Mouse (Mus musculus) liver, embryonic 11.5 days (tissue): ENCODE measurements around the gene Rcc1l. TPM values are rescaled to one million over a fixed set of nuclear protein-coding genes. Genes with fewer than 3 reads are reported as not detected.

Experiments
- ATAC-seq: fragments of 200-750 bp; cut with Nextera tagmentation; replicated peaks from 2 replicates; pipeline ENCODE4 v1.8.0; 2017; ENCODE audit warnings: moderate number of reproducible peaks, mild to moderate bottlenecking, moderate TSS enrichment, moderate library complexity; ENCODE audit not compliant: low FRiP score
- DNase-seq: peaks from one replicate; pipeline ENCODE4 v3.0.0-alpha.2; 2017; ENCODE audit warnings: low spot score
- H3K27ac ChIP-seq: fragments of 300-500 bp; sonication (generic); 2 replicates; pipeline ENCODE4 v1.5.1; 2014; ENCODE audit warnings: mild to moderate bottlenecking, low read depth, low read length, control low read depth
- H3K27me3 ChIP-seq: fragments of 300-500 bp; sonication (generic); replicated peaks from 2 replicates; pipeline ENCODE4 v1.6.1; 2014; ENCODE audit warnings: low read length, mixed read lengths; ENCODE audit not compliant: control insufficient read depth, insufficient read depth
- H3K36me3 ChIP-seq: fragments of 300-500 bp; sonication (generic); 2 replicates; pipeline ENCODE4 v1.6.1; 2014; ENCODE audit warnings: mild to moderate bottlenecking, low read length, moderate library complexity, mixed read lengths; ENCODE audit not compliant: control insufficient read depth, insufficient read depth
- H3K4me1 ChIP-seq: fragments of 300-500 bp; sonication (generic); replicated peaks from 2 replicates; pipeline ENCODE4 v1.6.1; 2014; ENCODE audit warnings: low read length, mixed read lengths; ENCODE audit not compliant: control insufficient read depth, insufficient read depth
- H3K4me2 ChIP-seq: fragments of 300-500 bp; sonication (generic); 2 replicates; pipeline ENCODE4 v1.6.1; 2014; ENCODE audit warnings: mild to moderate bottlenecking, control low read depth, moderate library complexity
- H3K4me3 ChIP-seq: fragments of 300-500 bp; sonication (generic); 2 replicates; pipeline ENCODE4 v1.5.1; 2014; ENCODE audit warnings: low read depth, low read length, control low read depth
- H3K9ac ChIP-seq: fragments of 300-500 bp; sonication (generic); 2 replicates; pipeline ENCODE4 v1.6.1; 2014; ENCODE audit warnings: low read depth, low read length, control low read depth
- H3K9me3 ChIP-seq: fragments of 300-500 bp; sonication (generic); 2 replicates; pipeline ENCODE4 v1.6.1; 2016; ENCODE audit warnings: low read length, inconsistent platforms, mixed read lengths; ENCODE audit not compliant: control insufficient read depth
- WGBS: fragments of 180-500 bp; shearing (Covaris S2); extraction: QIAGEN DNeasy Blood & Tissue Kit; methylation state at CpG from one replicate; pipeline ENCODE4 v1.1.7; 2014; 5-methylcytosine and 5-hydroxymethylcytosine counted together
- polyA plus RNA-seq: library from polyadenylated mRNA; unstranded; fragments of >200 nt; fragmentation: Nextera tagmentation; extraction: Ambion mirVana; gene quantifications from 2 replicates; pipeline ENCODE4 v1.2.1, GENCODE M21; 2014

The Rcc1l gene
- polyA plus RNA-seq, 1 experiment from 2014 or later: 39.1 TPM

DNA sequence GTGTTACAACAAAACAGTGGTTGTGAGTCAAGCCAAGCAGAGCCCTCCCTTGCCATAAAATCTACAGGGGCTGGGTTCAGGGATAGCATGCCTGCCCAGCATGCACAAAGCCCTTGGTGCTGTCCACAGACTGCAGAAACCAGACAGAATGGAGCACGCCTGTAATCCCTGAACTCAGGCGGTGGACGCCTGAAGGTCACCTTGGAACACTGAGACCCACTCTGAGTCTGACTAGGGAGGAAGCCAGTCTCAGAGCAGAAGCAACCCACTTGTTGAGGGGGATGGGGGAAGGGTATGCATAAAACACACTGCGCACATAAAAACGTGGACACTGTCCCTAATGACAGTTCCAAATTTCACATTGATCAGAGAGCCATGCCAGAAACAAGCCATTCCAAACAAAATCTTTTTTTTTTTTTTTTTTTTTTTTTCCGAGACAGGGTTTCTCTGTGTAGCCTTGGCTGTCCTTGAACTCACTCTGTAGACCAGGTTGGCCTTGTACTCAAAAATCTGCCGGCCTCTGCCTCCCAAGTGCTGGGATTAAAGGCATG lies 20.6 kb downstream of the Rcc1l start:
- H3K36me3 ChIP-seq: peaks cover 48% of the 10 kb centered on the region

DNA sequence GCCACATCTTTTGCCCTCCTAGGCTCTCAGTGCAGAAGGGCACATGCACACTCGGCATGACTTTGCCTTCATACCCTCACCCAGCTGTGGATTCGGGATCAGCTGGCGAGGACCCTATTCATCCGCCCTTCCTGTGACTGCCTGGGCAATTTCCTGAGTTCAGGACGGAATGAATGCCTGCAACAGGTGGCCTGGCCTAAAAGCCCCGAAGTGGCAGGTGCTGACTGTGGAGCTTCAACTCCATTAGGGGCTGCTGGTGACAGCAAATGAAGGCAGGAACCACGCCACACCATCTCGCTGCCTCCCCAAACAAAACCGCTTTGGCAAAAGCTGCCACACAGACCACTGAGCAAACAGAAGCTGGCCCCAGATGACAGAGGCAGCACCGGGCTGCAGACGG lies 24.7 kb downstream of the Rcc1l start:
- no peak overlapping the region for H3K4me2 ChIP-seq
- 83% methylated on average over 11 of the region's 11 CpGs for whole genome bisulfite sequencing
- H3K36me3 ChIP-seq: peaks cover 56% of the 10 kb centered on the region
- H3K9ac ChIP-seq: no peak overlapping the region
- no peak overlapping the region for H3K4me3 ChIP-seq
- H3K27ac ChIP-seq: no peak overlapping the region
- H3K9me3 ChIP-seq: no peaks in the 10 kb centered on the region
- DNase-seq: no peak
- ATAC-seq: no peak
- no peaks in the 10 kb centered on the region for H3K27me3 ChIP-seq
- no peaks in the 10 kb centered on the region; the same call in 1 of the 2 replicates for H3K4me1 ChIP-seq

More for the DNA sequence above, 20.6 kb downstream of the Rcc1l start:
- H3K9me3 ChIP-seq: no peaks in the 10 kb centered on the region
- H3K27me3 ChIP-seq: no peaks in the 10 kb centered on the region
- H3K9ac ChIP-seq: no peak overlapping the region
- no peak overlapping the region for H3K27ac ChIP-seq
- ATAC-seq: no peak
- no peak overlapping the region for H3K4me2 ChIP-seq
- no peaks in the 10 kb centered on the region; the same call in 1 of the 2 replicates for H3K4me1 ChIP-seq
- H3K4me3 ChIP-seq: no peak overlapping the region
- WGBS: 85% methylated on average over 7 of the region's 7 CpGs
- DNase-seq: no peak

DNA sequence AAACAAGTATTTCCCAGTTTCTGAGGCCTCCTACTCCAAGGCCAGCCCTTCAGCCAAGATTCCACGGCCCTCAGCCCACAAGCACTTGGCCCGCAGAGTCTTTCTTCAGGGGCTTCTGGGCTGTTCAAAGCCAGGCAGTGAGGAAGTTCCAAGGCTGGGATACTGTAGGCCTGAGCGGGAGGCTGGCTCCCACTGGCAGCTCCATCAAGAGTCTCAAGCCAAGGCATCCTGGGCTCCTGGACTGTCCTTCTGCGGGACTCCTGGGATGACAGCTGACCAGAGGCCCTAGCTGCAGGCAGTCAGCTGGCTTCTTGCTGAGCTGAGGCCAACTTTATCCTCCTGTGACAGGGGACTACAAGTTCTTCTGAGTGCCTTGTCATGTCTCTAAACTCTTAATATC lies 28.4 kb downstream of the Rcc1l start:
- H3K27me3 ChIP-seq: no peaks in the 10 kb centered on the region
- DNase-seq (no peak), ATAC-seq (no peak)
- WGBS: 88% methylated on average over 4 of the region's 4 CpGs
- no peak overlapping the region for H3K9ac ChIP-seq
- no peaks in the 10 kb centered on the region for H3K9me3 ChIP-seq
- no peak overlapping the region for H3K27ac ChIP-seq
- H3K4me2 ChIP-seq: no peak overlapping the region
- H3K4me3 ChIP-seq: no peak overlapping the region
- no peaks in the 10 kb centered on the region; the same call in 1 of the 2 replicates for H3K4me1 ChIP-seq
- H3K36me3 ChIP-seq: peaks cover 34% of the 10 kb centered on the region

- H3K27me3 ChIP-seq: no peaks in the 10 kb centered on the region
- no peak overlapping the region for H3K4me2 ChIP-seq
- H3K9me3 ChIP-seq: no peaks in the 10 kb centered on the region; the same call in 1 of the 2 replicates
- no peaks in the 10 kb centered on the region; the same call in 1 of the 2 replicates for H3K4me1 ChIP-seq
- ATAC-seq: no peak
- H3K4me3 ChIP-seq: no peak overlapping the region
- peaks cover 31% of the 10 kb centered on the region for H3K36me3 ChIP-seq
- no peak for DNase-seq
- no peak overlapping the region for H3K27ac ChIP-seq
- H3K9ac ChIP-seq: no peak overlapping the region
- 95% methylated on average over 10 of the region's 10 CpGs for WGBS
Observed at GRCm38 (mm10) chr5:134147194-134147753, 29.3 kb downstream of the Rcc1l start.

DNA sequence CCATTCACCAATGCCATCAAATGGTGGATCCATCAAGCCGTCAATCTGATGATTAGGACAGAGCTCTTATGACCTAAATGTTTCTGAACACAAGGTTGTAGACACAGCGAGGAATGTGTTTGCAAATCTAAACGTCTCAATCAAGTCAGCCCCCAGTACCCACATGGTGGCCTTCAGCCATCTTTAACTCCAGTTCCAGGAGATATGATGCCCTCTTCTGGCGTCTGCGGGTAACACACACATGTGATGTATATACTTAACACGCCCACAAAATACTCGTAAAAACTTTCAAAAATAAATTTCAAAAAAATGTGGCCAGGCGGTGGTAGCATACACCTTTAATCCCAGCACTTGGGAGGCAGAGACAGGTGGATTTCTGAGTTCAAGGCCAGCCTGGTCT lies 31.6 kb downstream of the Rcc1l start:
- Histone ChIP-seq H3K27me3 (no peaks in the 10 kb centered on the region), H3K9me3 (no peaks in the 10 kb centered on the region; the same call in 1 of the 2 replicates), H3K4me1 (no peaks in the 10 kb centered on the region), H3K4me3 (no peak overlapping the region), H3K27ac (no peak overlapping the region), H3K4me2 (no peak overlapping the region), H3K9ac (no peak overlapping the region), H3K36me3 (peaks cover 19% of the 10 kb centered on the region)
- no peak for DNase-seq
- ATAC-seq: no peak
- 88% methylated on average over 8 of the region's 8 CpGs for WGBS

- DNase-seq: no peak
- 55% methylated on average over 11 of the region's 11 CpGs for WGBS
Observed at GRCm38 (mm10) chr5:134142381-134142780, 34.2 kb downstream of the Rcc1l start.

GRCm38 (mm10) chr5:134141236-134141635 lies 35.3 kb downstream of the Rcc1l start:
- no peak overlapping the region for H3K4me3 ChIP-seq
- no peaks in the 10 kb centered on the region for H3K27me3 ChIP-seq
- no peaks in the 10 kb centered on the region for H3K4me1 ChIP-seq
- H3K9me3 ChIP-seq: no peaks in the 10 kb centered on the region; the same call in 1 of the 2 replicates
- H3K27ac ChIP-seq: no peak overlapping the region
- no peak overlapping the region for H3K9ac ChIP-seq
- 72% methylated on average over 7 of the region's 7 CpGs for WGBS
- H3K36me3 ChIP-seq: no peaks in the 10 kb centered on the region; the same call in 1 of the 2 replicates
- no peak for DNase-seq
- no peak overlapping the region for H3K4me2 ChIP-seq
- no peak for ATAC-seq

More at GRCm38 (mm10) chr5:134142381-134142780, 34.2 kb downstream of the Rcc1l start:
- no peak overlapping the region for H3K9ac ChIP-seq
- H3K4me3 ChIP-seq: no peak overlapping the region
- no peaks in the 10 kb centered on the region; the same call in 1 of the 2 replicates for H3K9me3 ChIP-seq
- no peaks in the 10 kb centered on the region for H3K27me3 ChIP-seq
- H3K27ac ChIP-seq: no peak overlapping the region
- H3K4me2 ChIP-seq: peak overlapping the region; percentile 17
- H3K36me3 ChIP-seq: no peaks in the 10 kb centered on the region; the same call in 1 of the 2 replicates
- no peak for ATAC-seq
- H3K4me1 ChIP-seq: no peaks in the 10 kb centered on the region

DNA sequence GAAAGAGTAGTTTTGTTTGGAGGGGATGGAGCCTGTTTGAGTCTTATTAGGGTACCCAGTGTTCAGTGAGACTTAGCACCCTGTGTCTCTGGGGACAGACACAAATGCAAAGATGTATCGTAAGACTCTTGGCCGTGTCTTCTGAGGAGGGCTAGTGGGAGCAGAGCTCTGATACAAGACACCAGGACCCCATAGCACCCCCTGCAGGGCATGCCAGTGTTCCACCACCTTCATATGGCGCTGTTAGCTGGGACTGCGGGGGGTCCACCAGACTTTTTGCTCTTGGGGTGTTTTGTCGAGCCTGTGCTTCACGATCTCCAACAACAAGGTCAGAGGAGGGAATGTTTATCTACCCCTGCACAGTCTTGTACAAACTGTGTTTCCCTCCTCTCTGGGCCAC lies 37.1 kb downstream of the Rcc1l start:
- Histone ChIP-seq H3K4me3 (no peak overlapping the region), H3K27ac (no peak overlapping the region), H3K9me3 (no peaks in the 10 kb centered on the region; the same call in 1 of the 2 replicates), H3K4me1 (no peaks in the 10 kb centered on the region), H3K9ac (no peak overlapping the region), H3K27me3 (no peaks in the 10 kb centered on the region), H3K36me3 (no peaks in the 10 kb centered on the region; the same call in 1 of the 2 replicates), H3K4me2 (no peak overlapping the region)
- ATAC-seq (no peak), DNase-seq (no peak)
- 77% methylated on average over 6 of the region's 6 CpGs for WGBS

GRCm38 (mm10) chr5:134137933-134138332 lies 38.6 kb downstream of the Rcc1l start:
- Histone ChIP-seq H3K4me2 (no peak overlapping the region), H3K9me3 (no peaks in the 10 kb centered on the region; the same call in 1 of the 2 replicates), H3K4me3 (no peak overlapping the region), H3K9ac (no peak overlapping the region), H3K36me3 (no peaks in the 10 kb centered on the region; the same call in 1 of the 2 replicates), H3K27ac (no peak overlapping the region), H3K4me1 (no peaks in the 10 kb centered on the region), H3K27me3 (no peaks in the 10 kb centered on the region)
- DNase-seq (no peak), ATAC-seq (no peak)
- 84% methylated on average over 4 of the region's 5 CpGs for WGBS
